Mouse (Mus musculus) thymus, adult 2 months (tissue): ENCODE data around the gene Plk3. TPM values are rescaled to one million over a fixed set of nuclear protein-coding genes. Genes with fewer than 3 reads are reported as not detected.

ENCODE experiments used
- DNase-seq: peaks from one replicate; pipeline ENCODE4 v3.0.0; 2021
- H3K27ac ChIP-seq: fragments of 200-500 bp; 2 replicates; pipeline ENCODE4 v1.5.1; 2012; ENCODE audit warnings: low read length, control low read depth; ENCODE audit not compliant: control insufficient read depth, insufficient read depth
- H3K27me3 ChIP-seq: fragments of 200-500 bp; 2 replicates; pipeline ENCODE4 v1.6.1; 2012; ENCODE audit warnings: mild to moderate bottlenecking, low read length, moderate library complexity, mixed read lengths; ENCODE audit not compliant: control insufficient read depth, insufficient read depth
- H3K36me3 ChIP-seq: fragments of 200-500 bp; 2 replicates; pipeline ENCODE4 v1.6.1; 2012; ENCODE audit warnings: mild to moderate bottlenecking, low read length, moderate library complexity; ENCODE audit not compliant: control insufficient read depth, insufficient read depth
- H3K4me1 ChIP-seq: fragments of 200-500 bp; replicated peaks from 2 replicates; pipeline ENCODE4 v1.6.1; 2012; ENCODE audit warnings: low read length; ENCODE audit not compliant: control insufficient read depth, insufficient read depth
- H3K4me3 ChIP-seq: fragments of 200-500 bp; 2 replicates; pipeline ENCODE4 v1.5.1; 2012; ENCODE audit warnings: mild to moderate bottlenecking, low read length, control low read depth, moderate library complexity; ENCODE audit not compliant: control insufficient read depth, insufficient read depth
- CTCF ChIP-seq: fragments of 200-500 bp; IDR thresholded peaks from 2 replicates; pipeline ENCODE4 v1.5.1; 2012; ENCODE audit warnings: mild to moderate bottlenecking, control low read depth, low read length, moderate library complexity, borderline replicate concordance; ENCODE audit not compliant: control insufficient read depth, poor library complexity, insufficient read depth; ENCODE audit errors: extremely low read depth
- POLR2A ChIP-seq: fragments of 200-500 bp; IDR thresholded peaks from 2 replicates; pipeline ENCODE4 v1.6.1; 2012; ENCODE audit warnings: mild to moderate bottlenecking, low read length, control low read depth, moderate library complexity; ENCODE audit not compliant: control insufficient read depth, poor library complexity, insufficient read depth; ENCODE audit errors: extremely low read depth
- WGBS: fragments of 180-500 bp; shearing (Covaris S2); methylation state at CpG from one replicate; pipeline ENCODE4 v1.1.7; 2018; 5-methylcytosine and 5-hydroxymethylcytosine counted together
- polyA plus RNA-seq: library from polyadenylated mRNA; depleted of rRNA; stranded (reverse); fragments of >200 nt; gene quantifications from 2 replicates; pipeline ENCODE4 v1.2.3, GENCODE M21; 2012; rRNA removed

Plk3 gene
- polyA plus RNA-seq, 1 experiment: 21.4 TPM

DNA sequence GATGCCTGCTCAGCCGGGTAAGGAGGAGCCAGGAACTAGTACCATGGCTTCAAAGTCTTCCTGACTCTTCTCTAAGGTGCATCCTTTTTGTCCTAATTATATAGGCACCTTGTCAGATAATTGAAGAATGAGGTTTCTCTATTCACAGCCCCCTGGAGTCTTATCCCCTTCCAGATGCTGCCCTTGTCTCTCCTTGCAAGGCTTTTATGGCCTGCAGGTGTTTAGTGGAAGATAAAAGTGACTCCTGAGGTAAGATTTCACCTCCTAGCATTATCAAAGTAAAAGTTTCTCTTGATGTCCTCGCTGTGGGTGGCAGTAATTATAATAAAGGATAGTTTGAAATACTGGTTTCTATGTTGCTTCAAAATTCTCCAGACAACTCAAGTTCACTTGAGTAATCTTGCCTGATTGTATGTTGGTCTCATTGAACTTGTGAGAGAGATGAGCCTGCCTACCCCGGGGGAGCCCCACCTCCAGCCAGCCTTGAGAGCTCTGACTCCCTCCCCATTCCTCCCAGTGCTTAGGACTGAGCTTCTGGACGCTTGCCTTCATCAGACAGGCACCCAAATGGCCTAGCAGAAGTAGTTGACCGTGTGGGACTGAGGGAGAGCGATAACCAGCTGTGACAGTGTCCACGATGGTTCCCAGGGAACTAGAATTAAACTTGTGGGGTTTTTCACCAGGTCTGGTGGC lies 45.7 kb downstream of the Plk3 start:
- Histone ChIP-seq H3K27ac (no peak overlapping the region), H3K36me3 (no peaks in the 10 kb centered on the region), H3K4me3 (no peak overlapping the region), H3K4me1 (no peaks in the 10 kb centered on the region), H3K27me3 (no peaks in the 10 kb centered on the region)
- WGBS: 86% methylated on average over 7 of the region's 7 CpGs
- DNase-seq: no peak
- no peak for TF ChIP-seq CTCF
- TF ChIP-seq POLR2A: no peak

Other genes with a start within 250 kb of the Plk3 start
- gene Urod, start 139.6 kb downstream of the Plk3 start, polyA plus RNA-seq: 88.5 and 100 TPM in 2 replicates
- 104 and 113 TPM in 2 replicates for gene Hectd3, start 138.6 kb downstream of the Plk3 start, polyA plus RNA-seq
- 5.4 and 6.1 TPM in 2 replicates for gene Eif2b3, start 114.6 kb downstream of the Plk3 start, polyA plus RNA-seq
- 0.89 and 0.92 TPM in 2 replicates for gene Ptch2, start 37.9 kb downstream of the Plk3 start, polyA plus RNA-seq
- 18.6 and 20.3 TPM in 2 replicates for gene Btbd19, start 8.2 kb downstream of the Plk3 start, polyA plus RNA-seq
- 1.1 and 2.0 TPM in 2 replicates for gene Tctex1d4, start 7.2 kb downstream of the Plk3 start, polyA plus RNA-seq
- 698 and 732 TPM in 2 replicates for gene Rps8, start 22.3 kb upstream of the Plk3 start, polyA plus RNA-seq
- 16.5 and 21.8 TPM in 2 replicates for gene Kif2c, start 48.7 kb upstream of the Plk3 start, polyA plus RNA-seq
- gene Tmem53, start 118.0 kb upstream of the Plk3 start, polyA plus RNA-seq: 14.5 and 16.1 TPM in 2 replicates
- 0.44 TPM in 1 of 2 replicates, not detected in the other for gene Armh1, start 118.2 kb upstream of the Plk3 start, polyA plus RNA-seq